Mouse (Mus musculus) lung, adult 2 months (tissue): ENCODE measurements around the gene Ccl6. TPM values are rescaled to one million over a fixed set of nuclear protein-coding genes. Genes with fewer than 3 reads are reported as not detected.
A peak's percentile ranks its signal among the peaks of the same experiment; 100 is the strongest.

ENCODE experiments used
- DNase-seq: peaks from one replicate; pipeline ENCODE4 v3.0.0; 2022
- H3K4me1 ChIP-seq: fragments of 200-500 bp; 2 replicates; pipeline ENCODE4 v1.6.1; 2011; ENCODE audit warnings: low read length; ENCODE audit not compliant: control insufficient read depth, insufficient read depth
- H3K4me3 ChIP-seq: fragments of 200-500 bp; replicated peaks from 2 replicates; pipeline ENCODE3; 2011; ENCODE audit warnings: low read depth, mild to moderate bottlenecking, control low read depth, low read length; ENCODE audit errors: extremely low read depth
- CTCF ChIP-seq: fragments of 200-500 bp; IDR thresholded peaks from 2 replicates; pipeline ENCODE4 v1.5.1; 2011; ENCODE audit warnings: mild to moderate bottlenecking, low read length, control low read depth; ENCODE audit not compliant: insufficient read depth
- POLR2A ChIP-seq: fragments of 200-500 bp; IDR thresholded peaks from 2 replicates; pipeline ENCODE4 v1.6.1; 2011; ENCODE audit warnings: low read depth, mild to moderate bottlenecking, control low read depth, low read length, borderline replicate concordance; ENCODE audit errors: extremely low read depth
- WGBS: fragments of 180-500 bp; shearing (Covaris S2); methylation state at CpG from one replicate; pipeline ENCODE4 v1.1.7; 2018; 5-methylcytosine and 5-hydroxymethylcytosine counted together
- polyA plus RNA-seq: library from polyadenylated mRNA; depleted of rRNA; stranded (reverse); fragments of >200 nt; gene quantifications from 2 replicates; pipeline ENCODE4 v1.2.3, GENCODE M21; 2012; rRNA removed

Gene Ccl6
- 64.7 and 98.8 TPM in 2 replicates for polyA plus RNA-seq

GRCm38 (mm10) chr11:83592853-83593252 lies at the start of gene Ccl6:
Ccl6 (minus strand) TSS chr11:83593087.
- Histone ChIP-seq H3K4me3 (peak within 1 kb of the TSS; percentile 13), H3K4me1 (no peaks in the 10 kb centered on the region)
- TF ChIP-seq CTCF (no peak), POLR2A (peak; percentile 34; the same call in 1 of the 2 replicates)
- no peak for DNase-seq
- 32% methylated on average over 2 of the region's 2 CpGs for WGBS

- TF ChIP-seq POLR2A (no peak), CTCF (no peak)
- H3K4me1 ChIP-seq = no peaks in the 10 kb centered on the region
- H3K4me3 ChIP-seq = no peak overlapping the region
- no peak for DNase-seq
- 46% methylated on average over 2 of the region's 2 CpGs for WGBS
These were observed 48.3 kb upstream of the Ccl6 start for GRCm38 (mm10) chr11:83641216-83641615.

GRCm38 (mm10) chr11:83640141-83640540 lies 47.3 kb upstream of the Ccl6 start:
- H3K4me1 ChIP-seq = no peaks in the 10 kb centered on the region
- 44% methylated on average over 5 of the region's 5 CpGs for WGBS
- H3K4me3 ChIP-seq = no peak overlapping the region
- no peak for DNase-seq
- TF ChIP-seq CTCF = no peak
- TF ChIP-seq POLR2A = no peak

GRCm38 (mm10) chr11:83639533-83639932 lies 46.6 kb upstream of the Ccl6 start:
- DNase-seq = no peak
- H3K4me3 ChIP-seq = no peak overlapping the region
- H3K4me1 ChIP-seq = no peaks in the 10 kb centered on the region
- TF ChIP-seq POLR2A (no peak), CTCF (no peak)
- 49% methylated on average over 3 of the region's 3 CpGs for WGBS

DNA sequence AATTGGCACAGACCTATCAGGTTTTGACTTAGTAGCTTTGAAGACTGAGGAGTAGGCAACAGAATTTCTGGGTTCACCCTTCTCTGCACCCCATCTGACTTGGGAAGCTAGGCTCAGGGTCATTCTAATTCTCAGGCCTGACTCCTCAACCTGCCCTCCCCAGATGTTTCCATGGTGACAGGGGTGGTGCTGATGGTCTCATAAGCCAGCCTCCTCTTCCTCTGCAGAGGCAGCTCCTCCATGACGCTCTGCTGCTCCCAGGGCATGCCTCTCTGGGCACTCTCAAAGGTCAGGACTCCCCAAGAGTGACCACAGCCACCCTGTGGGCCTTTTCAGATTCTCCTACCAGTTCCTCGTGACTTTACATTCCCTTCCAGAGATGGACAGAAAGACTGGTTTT lies 46.0 kb upstream of the Ccl6 start:
- Histone ChIP-seq H3K4me3 (no peak overlapping the region), H3K4me1 (no peaks in the 10 kb centered on the region)
- DNase-seq = no peak
- TF ChIP-seq CTCF = no peak
- no peak for TF ChIP-seq POLR2A
- 45% methylated on average over 2 of the region's 2 CpGs for WGBS

DNA sequence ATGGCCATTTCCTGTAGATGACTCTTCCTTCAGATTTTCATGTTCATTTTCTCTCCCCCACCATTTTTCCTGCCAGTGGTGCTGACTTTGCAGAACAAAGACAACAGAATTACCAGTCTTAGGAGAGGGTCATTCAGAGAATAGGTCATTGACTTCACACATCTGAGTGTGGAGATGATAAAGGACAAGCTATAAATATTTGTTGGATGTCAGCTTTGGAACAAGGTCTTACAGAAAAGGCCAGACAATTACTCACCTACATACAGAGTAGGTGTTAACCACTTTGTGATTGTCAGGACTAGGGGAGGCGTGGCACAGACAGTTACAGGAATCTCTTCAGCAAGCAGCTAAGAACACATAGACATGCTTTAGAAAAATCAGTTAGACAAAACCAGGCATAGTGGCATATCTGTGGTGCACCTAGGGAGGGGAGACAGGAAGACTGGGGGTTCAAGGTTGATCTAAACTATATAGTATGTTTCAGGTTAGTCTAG lies 43.9 kb upstream of the Ccl6 start:
- H3K4me3 ChIP-seq = no peak overlapping the region
- 68% methylated on average over 1 of the region's 1 CpGs for WGBS
- TF ChIP-seq POLR2A (no peak), CTCF (no peak)
- DNase-seq = no peak
- no peaks in the 10 kb centered on the region for H3K4me1 ChIP-seq

DNA sequence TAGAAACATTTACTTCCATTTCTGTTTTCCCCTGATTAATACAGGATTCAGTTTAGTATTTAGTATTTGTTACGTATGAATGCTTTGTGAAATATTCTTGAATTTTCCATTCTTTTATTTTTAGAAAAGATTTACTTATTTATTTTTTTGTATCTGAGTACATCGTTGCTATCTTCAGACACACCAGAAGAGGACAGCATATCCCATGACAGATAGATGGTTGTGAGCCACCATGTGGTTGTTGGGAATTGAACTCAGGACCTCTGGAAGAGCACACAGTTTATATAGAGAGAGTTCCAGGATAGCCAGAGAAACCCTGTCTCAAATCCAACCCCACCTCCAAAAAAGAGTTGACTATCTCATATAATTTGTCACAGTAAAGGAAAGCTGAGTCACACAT lies 42.0 kb upstream of the Ccl6 start:
- 83% methylated on average over 2 of the region's 2 CpGs for WGBS
- TF ChIP-seq POLR2A = no peak
- Histone ChIP-seq H3K4me3 (no peak overlapping the region), H3K4me1 (no peaks in the 10 kb centered on the region)
- DNase-seq = no peak

GRCm38 (mm10) chr11:83634425-83634824 lies 41.5 kb upstream of the Ccl6 start:
- WGBS = 58% methylated on average over 4 of the region's 4 CpGs
- DNase-seq = no peak
- Histone ChIP-seq H3K4me3 (no peak overlapping the region), H3K4me1 (no peaks in the 10 kb centered on the region)
- TF ChIP-seq POLR2A (no peak), CTCF (no peak)

- 53% methylated on average over 4 of the region's 4 CpGs for WGBS
These were observed 39.9 kb upstream of the Ccl6 start for GRCm38 (mm10) chr11:83632744-83633143.

GRCm38 (mm10) chr11:83631065-83631464 lies 38.2 kb upstream of the Ccl6 start:
- H3K4me3 ChIP-seq = no peak overlapping the region
- no peak for TF ChIP-seq CTCF
- TF ChIP-seq POLR2A = no peak
- WGBS = 57% methylated on average over 2 of the region's 2 CpGs
- no peaks in the 10 kb centered on the region for H3K4me1 ChIP-seq
- no peak for DNase-seq

More at GRCm38 (mm10) chr11:83632744-83633143, 39.9 kb upstream of the Ccl6 start:
- Histone ChIP-seq H3K4me3 (no peak overlapping the region), H3K4me1 (no peaks in the 10 kb centered on the region)
- no peak for DNase-seq
- TF ChIP-seq POLR2A (no peak), CTCF (peak; percentile 52)

GRCm38 (mm10) chr11:83630630-83631029 lies 37.7 kb upstream of the Ccl6 start:
- H3K4me1 ChIP-seq = no peaks in the 10 kb centered on the region
- no peak for DNase-seq
- TF ChIP-seq CTCF (no peak), POLR2A (no peak)
- no peak overlapping the region for H3K4me3 ChIP-seq
- 76% methylated on average over 1 of the region's 1 CpGs for WGBS
